Mouse (Mus musculus) kidney, postnatal 25 days (tissue): ENCODE data around the gene Cse1l.

Source experiments
- DNase-seq, 2 experiments: peaks; one replicate each; pipeline ENCODE4 v3.0.0; 2021; ENCODE audit warnings: mixed read lengths in 2 of 2

Gene Cse1l

GRCm38 (mm10) chr2:166903719-166904282 is 2.0 kb upstream of the Cse1l start:
- DNase-seq, result no peak

- DNase-seq, result no peak
Observed at GRCm38 (mm10) chr2:166906523-166907182, 813 bp downstream of the Cse1l start.

- no peak for DNase-seq
Observed at GRCm38 (mm10) chr2:166909729-166910128, 3.9 kb downstream of the Cse1l start.

- DNase-seq, result no peak
Observed at GRCm38 (mm10) chr2:166910536-166910935, 4.7 kb downstream of the Cse1l start.

- no peak for DNase-seq
Observed at GRCm38 (mm10) chr2:166923971-166924370, 18.1 kb downstream of the Cse1l start.

GRCm38 (mm10) chr2:166933943-166934342 is 28.1 kb downstream of the Cse1l start:
- no peak for DNase-seq

GRCm38 (mm10) chr2:166934416-166934815 is 28.6 kb downstream of the Cse1l start:
- DNase-seq, result no peak

GRCm38 (mm10) chr2:166935582-166935981 is 29.7 kb downstream of the Cse1l start:
- no peak for DNase-seq

GRCm38 (mm10) chr2:166936166-166936565 is 30.3 kb downstream of the Cse1l start:
- DNase-seq, result no peak

GRCm38 (mm10) chr2:166943146-166943545 is 37.3 kb downstream of the Cse1l start:
- DNase-seq, result no peak

GRCm38 (mm10) chr2:166944346-166944745 is 38.5 kb downstream of the Cse1l start:
- DNase-seq, result no peak

GRCm38 (mm10) chr2:166945456-166945855 is 39.6 kb downstream of the Cse1l start:
- peak in 1 of 2 experiments; percentile 16 for DNase-seq

- no peak for DNase-seq
Observed at GRCm38 (mm10) chr2:166948246-166948645, 42.4 kb downstream of the Cse1l start.

- DNase-seq, result no peak
Observed at GRCm38 (mm10) chr2:166948936-166949335, 43.1 kb downstream of the Cse1l start.

- no peak for DNase-seq
Observed at GRCm38 (mm10) chr2:166950853-166951648, 45.2 kb downstream of the Cse1l start.

GRCm38 (mm10) chr2:166952151-166952550 is 46.3 kb downstream of the Cse1l start:
- peak; percentile 25 to 49 for DNase-seq

- DNase-seq, result peak; percentile 63 to 80
Observed at GRCm38 (mm10) chr2:166956805-166957204, 51.0 kb downstream of the Cse1l start.

- DNase-seq, result peak; percentile 69 to 72
Observed at GRCm38 (mm10) chr2:166960648-166961330, 54.9 kb downstream of the Cse1l start.

GRCm38 (mm10) chr2:166963257-166963656 is 57.4 kb downstream of the Cse1l start:
- DNase-seq, result no peak

GRCm38 (mm10) chr2:166964773-166965172 is 58.9 kb downstream of the Cse1l start:
- DNase-seq, result no peak

- DNase-seq, result no peak
Observed at GRCm38 (mm10) chr2:166973153-166973552, 67.3 kb downstream of the Cse1l start.

GRCm38 (mm10) chr2:166974177-166974872 is 68.5 kb downstream of the Cse1l start:
- DNase-seq, result no peak

- no peak for DNase-seq
Observed at GRCm38 (mm10) chr2:166976356-166976755, 70.5 kb downstream of the Cse1l start.
